Mouse (Mus musculus) forebrain, embryonic 15.5 days (tissue): ENCODE data around the gene Magi2. TPM values are rescaled to one million over a fixed set of nuclear protein-coding genes. Genes with fewer than 3 reads are reported as not detected.
"Not testable (repeated sequence)": the region's sequence is repeated elsewhere in the genome, so short reads cannot be mapped to it uniquely, and the experiment has no call there.

Source experiments
- ATAC-seq: fragments of 200-750 bp; cut with Nextera tagmentation; replicated peaks from 2 replicates; pipeline ENCODE4 v1.8.0; 2017; ENCODE audit warnings: mild to moderate bottlenecking, moderate TSS enrichment, moderate library complexity
- H3K27ac ChIP-seq: fragments of 300-500 bp; sonication (generic); replicated peaks from 2 replicates; pipeline ENCODE4 v1.5.1; 2015; ENCODE audit warnings: mild to moderate bottlenecking, inconsistent platforms
- H3K27me3 ChIP-seq: fragments of 300-500 bp; sonication (generic); 2 replicates; pipeline ENCODE4 v1.6.1; 2015; ENCODE audit warnings: inconsistent platforms
- H3K36me3 ChIP-seq: fragments of 300-500 bp; sonication (generic); 2 replicates; pipeline ENCODE4 v1.6.1; 2015; ENCODE audit warnings: mild to moderate bottlenecking, inconsistent platforms
- H3K4me1 ChIP-seq: fragments of 300-500 bp; sonication (generic); 2 replicates; pipeline ENCODE4 v1.6.1; 2015; ENCODE audit warnings: inconsistent platforms
- H3K4me2 ChIP-seq: fragments of 300-500 bp; sonication (generic); replicated peaks from 2 replicates; pipeline ENCODE4 v1.6.1; 2015; ENCODE audit warnings: mild to moderate bottlenecking, inconsistent platforms
- H3K4me3 ChIP-seq: fragments of 300-500 bp; sonication (generic); 2 replicates; pipeline ENCODE4 v1.5.1; 2015; ENCODE audit warnings: mild to moderate bottlenecking, inconsistent platforms
- H3K9ac ChIP-seq: fragments of 300-500 bp; sonication (generic); replicated peaks from 2 replicates; pipeline ENCODE4 v1.6.1; 2015; ENCODE audit warnings: mild to moderate bottlenecking, inconsistent platforms
- H3K9me3 ChIP-seq: fragments of 300-500 bp; sonication (generic); 2 replicates; pipeline ENCODE4 v1.6.1; 2016; ENCODE audit warnings: inconsistent platforms
- WGBS: fragments of 180-500 bp; shearing (Covaris S2); methylation state at CpG from one replicate; pipeline ENCODE4 v1.1.7; 2015; ENCODE audit warnings: mixed read lengths; 5-methylcytosine and 5-hydroxymethylcytosine counted together
- polyA plus RNA-seq: library from polyadenylated mRNA; unstranded; fragments of >200 nt; fragmentation: Nextera tagmentation; extraction: Ambion mirVana; gene quantifications from 2 replicates; pipeline ENCODE4 v1.2.1, GENCODE M21; 2015

Magi2 gene
- polyA plus RNA-seq, 1 experiment from 2014 or later: 27.2 TPM

- Histone ChIP-seq H3K9me3 (no peaks in the 10 kb centered on the region), H3K36me3 (no peaks in the 10 kb centered on the region), H3K4me2 (peak overlapping the region; percentile 36), H3K27ac (peak overlapping the region; percentile 50), H3K4me1 (peaks cover 29% of the 10 kb centered on the region), H3K27me3 (no peaks in the 10 kb centered on the region), H3K9ac (peak overlapping the region; percentile 26), H3K4me3 (peak overlapping the region; percentile 32)
- 18% methylated on average over 16 of the region's 16 CpGs for WGBS
- peak; percentile 88 for ATAC-seq
These were observed 1001.3 kb downstream of the Magi2 start for GRCm38 (mm10) chr5:20227912-20228762.

- no peak overlapping the region for H3K27ac ChIP-seq
- H3K4me2 ChIP-seq: no peak overlapping the region
- no peaks in the 10 kb centered on the region for H3K9me3 ChIP-seq
- ATAC-seq: no peak
- H3K36me3 ChIP-seq: no peaks in the 10 kb centered on the region
- no peak overlapping the region for H3K4me3 ChIP-seq
- H3K9ac ChIP-seq: no peak overlapping the region
- H3K4me1 ChIP-seq: peaks cover 22% of the 10 kb centered on the region
- H3K27me3 ChIP-seq: no peaks in the 10 kb centered on the region
- 77% methylated on average over 3 of the region's 3 CpGs for WGBS
These were observed 1005.1 kb downstream of the Magi2 start for GRCm38 (mm10) chr5:20231908-20232307.

- Histone ChIP-seq H3K27me3 (no peaks in the 10 kb centered on the region), H3K9me3 (no peaks in the 10 kb centered on the region), H3K9ac (no peak overlapping the region), H3K4me1 (no peaks in the 10 kb centered on the region), H3K4me2 (no peak overlapping the region), H3K36me3 (no peaks in the 10 kb centered on the region), H3K4me3 (no peak overlapping the region), H3K27ac (no peak overlapping the region)
- ATAC-seq: no peak
- 90% methylated on average over 2 of the region's 2 CpGs for WGBS
These were observed 1014.7 kb downstream of the Magi2 start for GRCm38 (mm10) chr5:20241523-20241922.

GRCm38 (mm10) chr5:20242496-20242895 lies 1015.7 kb downstream of the Magi2 start:
- no peaks in the 10 kb centered on the region for H3K27me3 ChIP-seq
- H3K4me1 ChIP-seq: no peaks in the 10 kb centered on the region
- H3K36me3 ChIP-seq: no peaks in the 10 kb centered on the region
- no peaks in the 10 kb centered on the region for H3K9me3 ChIP-seq
- H3K9ac ChIP-seq: no peak overlapping the region
- no peak overlapping the region for H3K4me2 ChIP-seq
- ATAC-seq: 0 out of 2 replicates have a peak, but pooled peaks have one; percentile 23
- H3K27ac ChIP-seq: no peak overlapping the region
- no peak overlapping the region for H3K4me3 ChIP-seq

GRCm38 (mm10) chr5:20249382-20249781 lies 1022.5 kb downstream of the Magi2 start:
- Histone ChIP-seq H3K4me1 (no peaks in the 10 kb centered on the region), H3K9me3 (no peaks in the 10 kb centered on the region), H3K27ac (no peak overlapping the region), H3K9ac (no peak overlapping the region), H3K36me3 (no peaks in the 10 kb centered on the region), H3K4me2 (no peak overlapping the region), H3K27me3 (no peaks in the 10 kb centered on the region), H3K4me3 (no peak overlapping the region)
- ATAC-seq: no peak
- 77% methylated on average over 6 of the region's 6 CpGs for WGBS

- H3K27ac ChIP-seq: no peak overlapping the region
- WGBS: 90% methylated on average over 6 of the region's 6 CpGs
- no peaks in the 10 kb centered on the region for H3K9me3 ChIP-seq
- H3K27me3 ChIP-seq: no peaks in the 10 kb centered on the region
- H3K36me3 ChIP-seq: no peaks in the 10 kb centered on the region
- no peak overlapping the region for H3K4me3 ChIP-seq
- ATAC-seq: no peak
- H3K4me2 ChIP-seq: no peak overlapping the region
- no peak overlapping the region for H3K9ac ChIP-seq
- 0 out of 2 replicates have a peak, but pooled peaks cover 5% of the 10 kb centered on the region for H3K4me1 ChIP-seq
These were observed 1024.7 kb downstream of the Magi2 start for GRCm38 (mm10) chr5:20251541-20251940.

- no peaks in the 10 kb centered on the region for H3K36me3 ChIP-seq
- H3K4me1 ChIP-seq: 0 out of 2 replicates have a peak, but pooled peaks cover 6% of the 10 kb centered on the region
- no peak overlapping the region for H3K9ac ChIP-seq
- H3K4me2 ChIP-seq: no peak overlapping the region
- H3K27ac ChIP-seq: no peak overlapping the region
- no peaks in the 10 kb centered on the region for H3K27me3 ChIP-seq
- 92% methylated on average over 3 of the region's 3 CpGs for WGBS
- ATAC-seq: no peak
- no peak overlapping the region for H3K4me3 ChIP-seq
- H3K9me3 ChIP-seq: no peaks in the 10 kb centered on the region
These were observed 1029.5 kb downstream of the Magi2 start for GRCm38 (mm10) chr5:20256150-20256868.

- 86% methylated on average over 2 of the region's 2 CpGs for WGBS
- no peaks in the 10 kb centered on the region for H3K27me3 ChIP-seq
- no peaks in the 10 kb centered on the region for H3K36me3 ChIP-seq
- no peak overlapping the region for H3K4me3 ChIP-seq
- no peak for ATAC-seq
- 0 out of 2 replicates have a peak, but pooled peaks cover 6% of the 10 kb centered on the region for H3K4me1 ChIP-seq
- no peak overlapping the region for H3K27ac ChIP-seq
- no peak overlapping the region for H3K4me2 ChIP-seq
- H3K9ac ChIP-seq: no peak overlapping the region
- H3K9me3 ChIP-seq: no peaks in the 10 kb centered on the region
These were observed 1030.1 kb downstream of the Magi2 start for GRCm38 (mm10) chr5:20256933-20257332.

- 0 out of 2 replicates have a peak, but pooled peaks cover 6% of the 10 kb centered on the region for H3K4me1 ChIP-seq
- 74% methylated on average over 4 of the region's 4 CpGs for WGBS
- no peaks in the 10 kb centered on the region for H3K36me3 ChIP-seq
- ATAC-seq: no peak
- H3K9me3 ChIP-seq: no peaks in the 10 kb centered on the region
- no peak overlapping the region for H3K9ac ChIP-seq
- no peak overlapping the region for H3K4me2 ChIP-seq
- no peaks in the 10 kb centered on the region for H3K27me3 ChIP-seq
- H3K4me3 ChIP-seq: no peak overlapping the region
- H3K27ac ChIP-seq: no peak overlapping the region
These were observed 1030.6 kb downstream of the Magi2 start for GRCm38 (mm10) chr5:20257419-20257818.

- Histone ChIP-seq H3K4me1 (peaks cover 11% of the 10 kb centered on the region), H3K9me3 (no peaks in the 10 kb centered on the region), H3K4me3 (no peak overlapping the region), H3K27me3 (no peaks in the 10 kb centered on the region), H3K27ac (no peak overlapping the region), H3K9ac (no peak overlapping the region), H3K36me3 (no peaks in the 10 kb centered on the region), H3K4me2 (no peak overlapping the region)
- no peak for ATAC-seq
- WGBS: 76% methylated on average over 3 of the region's 3 CpGs
These were observed 1032.9 kb downstream of the Magi2 start for GRCm38 (mm10) chr5:20259719-20260118.

GRCm38 (mm10) chr5:20272680-20273079 lies 1045.8 kb downstream of the Magi2 start:
- not testable (repeated sequence) for H3K27me3 ChIP-seq, H3K4me1 ChIP-seq, H3K36me3 ChIP-seq, H3K9me3 ChIP-seq, ATAC-seq, H3K4me2 ChIP-seq, H3K9ac ChIP-seq, H3K27ac ChIP-seq, H3K4me3 ChIP-seq
- 84% methylated on average over 1 of the region's 1 CpGs for WGBS

- WGBS: 84% methylated on average over 2 of the region's 2 CpGs
- Histone ChIP-seq H3K36me3 (no peaks in the 10 kb centered on the region), H3K27ac (no peak overlapping the region), H3K4me3 (no peak overlapping the region), H3K9ac (no peak overlapping the region), H3K4me1 (no peaks in the 10 kb centered on the region), H3K27me3 (no peaks in the 10 kb centered on the region), H3K9me3 (no peaks in the 10 kb centered on the region), H3K4me2 (no peak overlapping the region)
- no peak for ATAC-seq
These were observed 1048.8 kb downstream of the Magi2 start for GRCm38 (mm10) chr5:20275632-20276031.
